Mouse (Mus musculus) kidney, embryonic 16.5 days (tissue): ENCODE data around the gene Prkar1b. TPM values are rescaled to one million over a fixed set of nuclear protein-coding genes. Genes with fewer than 3 reads are reported as not detected.

ENCODE experiments used
- ATAC-seq: fragments of 200-750 bp; cut with Nextera tagmentation; 2 replicates; pipeline ENCODE4 v1.8.0; 2017; ENCODE audit warnings: moderate TSS enrichment; ENCODE audit not compliant: low FRiP score, low TSS enrichment
- H3K27ac ChIP-seq: fragments of 300-500 bp; sonication (generic); 2 replicates; pipeline ENCODE4 v1.5.1; 2014; ENCODE audit warnings: low read length
- H3K27me3 ChIP-seq: fragments of 300-500 bp; sonication (generic); 2 replicates; pipeline ENCODE4 v1.6.1; 2014; ENCODE audit warnings: low read length, control low read depth, mixed read lengths; ENCODE audit not compliant: insufficient read depth
- H3K36me3 ChIP-seq: fragments of 300-500 bp; sonication (generic); 2 replicates; pipeline ENCODE4 v1.6.1; 2014; ENCODE audit warnings: low read length, control low read depth, mixed read lengths; ENCODE audit not compliant: insufficient read depth
- H3K4me1 ChIP-seq: fragments of 300-500 bp; sonication (generic); 2 replicates; pipeline ENCODE4 v1.6.1; 2014; ENCODE audit warnings: low read length, control low read depth, mixed read lengths; ENCODE audit not compliant: insufficient read depth
- H3K4me2 ChIP-seq: fragments of 300-500 bp; sonication (generic); replicated peaks from 2 replicates; pipeline ENCODE4 v1.6.1; 2014; ENCODE audit warnings: low read depth, low read length
- H3K4me3 ChIP-seq: fragments of 300-500 bp; sonication (generic); 2 replicates; pipeline ENCODE4 v1.5.1; 2014; ENCODE audit warnings: mild to moderate bottlenecking, low read length
- H3K9ac ChIP-seq: fragments of 300-500 bp; sonication (generic); replicated peaks from 2 replicates; pipeline ENCODE4 v1.6.1; 2014; ENCODE audit warnings: low read length
- H3K9me3 ChIP-seq: fragments of 300-500 bp; sonication (generic); 2 replicates; pipeline ENCODE4 v1.6.1; 2016; ENCODE audit warnings: low read length, control low read depth
- WGBS: fragments of 180-500 bp; shearing (Covaris S2); extraction: QIAGEN DNeasy Blood & Tissue Kit; methylation state at CpG from one replicate; pipeline ENCODE4 v1.1.7; 2014; 5-methylcytosine and 5-hydroxymethylcytosine counted together
- polyA plus RNA-seq: library from polyadenylated mRNA; unstranded; fragments of >200 nt; fragmentation: Nextera tagmentation; extraction: Ambion mirVana; gene quantifications from 2 replicates; pipeline ENCODE4 v1.2.1, GENCODE M21; 2015

Prkar1b gene
- polyA plus RNA-seq, 1 experiment from 2014 or later, result 24.6 TPM

DNA sequence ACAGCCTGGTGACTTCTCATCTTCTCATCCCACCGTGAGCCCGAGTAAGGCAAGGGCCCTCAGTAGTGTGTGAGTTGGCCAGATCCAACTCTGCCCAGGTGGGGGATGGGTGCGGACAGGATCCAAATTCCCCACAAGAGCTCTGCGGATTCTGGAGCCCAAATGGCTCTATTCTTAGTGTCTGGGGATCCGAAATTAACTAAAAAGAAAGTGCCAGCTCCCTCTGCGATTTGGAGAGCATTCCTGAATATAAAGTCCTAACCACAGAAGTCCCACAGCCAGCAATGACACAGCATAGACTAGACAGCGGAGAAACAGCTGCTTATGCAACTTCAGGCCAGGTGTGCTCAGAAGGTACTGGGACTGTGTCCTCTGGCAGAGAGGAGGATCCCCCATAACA lies 100.4 kb downstream of the Prkar1b start:
- H3K9ac ChIP-seq, result no peak overlapping the region
- H3K27me3 ChIP-seq, result no peaks in the 10 kb centered on the region
- no peaks in the 10 kb centered on the region for H3K36me3 ChIP-seq
- no peak overlapping the region for H3K27ac ChIP-seq
- no peak for ATAC-seq
- WGBS, result 81% methylated on average over 7 of the region's 7 CpGs
- H3K4me2 ChIP-seq, result no peak overlapping the region
- H3K4me1 ChIP-seq, result no peaks in the 10 kb centered on the region
- H3K4me3 ChIP-seq, result no peak overlapping the region
- H3K9me3 ChIP-seq, result no peaks in the 10 kb centered on the region

DNA sequence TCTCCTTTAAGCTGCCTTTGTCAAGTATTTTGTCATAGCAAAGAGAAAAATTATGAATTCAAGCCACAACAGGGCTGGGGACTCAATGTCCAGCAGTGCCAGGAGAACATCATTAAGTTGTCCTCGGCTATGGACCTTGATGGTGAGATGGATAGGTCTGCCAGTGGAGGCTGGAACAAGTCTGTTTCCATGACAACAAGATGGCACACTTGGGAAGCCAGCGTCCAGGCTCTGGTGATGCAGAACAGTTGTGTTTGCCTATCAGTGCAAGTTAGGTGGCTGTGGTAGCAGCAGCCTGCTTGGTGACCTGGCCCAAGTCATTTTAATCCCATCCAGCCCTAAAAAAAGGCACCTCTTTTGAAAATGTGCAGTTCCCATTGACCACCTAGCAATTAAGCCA lies 102.6 kb downstream of the Prkar1b start:
- H3K27me3 ChIP-seq, result no peaks in the 10 kb centered on the region
- no peaks in the 10 kb centered on the region for H3K4me1 ChIP-seq
- no peak overlapping the region for H3K4me2 ChIP-seq
- no peak overlapping the region for H3K4me3 ChIP-seq
- 37% methylated on average over 2 of the region's 2 CpGs for WGBS
- no peak overlapping the region for H3K27ac ChIP-seq
- no peak overlapping the region for H3K9ac ChIP-seq
- no peak for ATAC-seq
- H3K9me3 ChIP-seq, result no peaks in the 10 kb centered on the region
- no peaks in the 10 kb centered on the region for H3K36me3 ChIP-seq

DNA sequence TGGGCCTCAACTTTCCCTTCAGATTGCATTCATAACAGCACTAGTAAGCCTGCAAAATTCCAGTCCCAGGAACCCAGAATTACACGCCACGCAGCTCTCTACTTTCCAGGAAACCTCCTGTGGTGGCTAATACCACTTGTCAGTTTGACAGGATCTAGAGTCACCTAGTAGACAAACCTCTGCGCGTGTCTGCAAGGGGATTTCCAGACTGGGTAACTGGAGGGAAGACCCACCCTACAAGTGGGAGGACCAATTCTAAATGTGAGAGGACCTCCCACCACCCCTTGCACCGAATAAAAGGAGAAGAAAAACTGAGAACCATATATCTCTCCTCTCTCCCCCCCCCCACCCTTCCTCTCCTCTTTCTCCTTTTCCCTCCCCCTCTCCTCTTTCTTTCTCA lies 103.2 kb downstream of the Prkar1b start:
- H3K4me1 ChIP-seq, result no peaks in the 10 kb centered on the region
- no peak overlapping the region for H3K4me3 ChIP-seq
- no peak overlapping the region for H3K27ac ChIP-seq
- H3K27me3 ChIP-seq, result no peaks in the 10 kb centered on the region
- no peak for ATAC-seq
- no peak overlapping the region for H3K9ac ChIP-seq
- WGBS, result 59% methylated on average over 5 of the region's 5 CpGs
- no peak overlapping the region for H3K4me2 ChIP-seq
- H3K9me3 ChIP-seq, result no peaks in the 10 kb centered on the region
- no peaks in the 10 kb centered on the region for H3K36me3 ChIP-seq

DNA sequence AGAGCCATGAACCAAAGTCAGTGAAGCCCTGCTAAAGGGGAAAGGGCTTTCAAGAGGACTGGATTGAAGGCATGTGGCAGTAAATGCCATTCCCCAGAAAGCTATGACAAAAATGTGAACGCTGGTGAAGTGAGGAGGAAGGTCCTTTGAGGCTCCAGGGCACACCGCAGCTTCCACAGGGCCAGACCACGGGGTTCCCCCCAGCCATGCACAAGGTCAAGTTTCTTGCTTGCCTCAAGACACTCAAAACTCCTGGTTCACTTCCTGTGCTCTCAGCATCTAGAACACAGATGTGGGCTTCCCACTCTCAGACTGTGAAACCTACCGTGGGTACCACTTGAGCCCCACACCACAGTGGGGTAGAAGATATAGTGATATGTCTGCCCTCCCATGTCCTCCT lies 106.3 kb downstream of the Prkar1b start:
- H3K9me3 ChIP-seq, result no peaks in the 10 kb centered on the region
- H3K4me2 ChIP-seq, result no peak overlapping the region
- H3K27me3 ChIP-seq, result no peaks in the 10 kb centered on the region
- no peak for ATAC-seq
- WGBS, result 73% methylated on average over 4 of the region's 4 CpGs
- H3K4me1 ChIP-seq, result no peaks in the 10 kb centered on the region
- no peak overlapping the region for H3K4me3 ChIP-seq
- no peak overlapping the region for H3K9ac ChIP-seq
- H3K36me3 ChIP-seq, result no peaks in the 10 kb centered on the region
- H3K27ac ChIP-seq, result no peak overlapping the region

DNA sequence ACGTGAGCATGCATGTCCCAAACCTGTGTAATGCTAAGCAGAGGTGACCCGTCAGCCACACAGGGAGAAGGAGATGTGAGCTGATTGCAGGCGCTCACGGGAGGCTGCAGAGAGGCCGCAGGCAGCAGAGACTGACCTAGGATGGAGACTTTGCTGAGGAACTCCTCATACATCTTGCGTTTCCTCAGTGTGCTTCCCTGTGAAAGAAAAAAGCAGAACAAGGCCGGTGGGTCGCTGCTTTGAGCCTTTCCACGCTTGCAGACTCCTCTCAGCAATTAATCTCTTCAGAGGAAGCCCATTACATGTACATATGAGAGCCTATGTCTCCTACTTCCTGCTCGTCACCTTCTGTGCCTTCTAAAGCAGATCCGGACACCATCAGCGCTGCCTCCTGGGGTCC lies 107.5 kb downstream of the Prkar1b start:
- H3K4me1 ChIP-seq, result no peaks in the 10 kb centered on the region
- no peak overlapping the region for H3K4me3 ChIP-seq
- H3K9ac ChIP-seq, result no peak overlapping the region
- 63% methylated on average over 12 of the region's 12 CpGs for WGBS
- no peak overlapping the region for H3K27ac ChIP-seq
- no peaks in the 10 kb centered on the region for H3K36me3 ChIP-seq
- H3K9me3 ChIP-seq, result no peaks in the 10 kb centered on the region
- H3K4me2 ChIP-seq, result no peak overlapping the region
- no peaks in the 10 kb centered on the region for H3K27me3 ChIP-seq
- ATAC-seq, result no peak

DNA sequence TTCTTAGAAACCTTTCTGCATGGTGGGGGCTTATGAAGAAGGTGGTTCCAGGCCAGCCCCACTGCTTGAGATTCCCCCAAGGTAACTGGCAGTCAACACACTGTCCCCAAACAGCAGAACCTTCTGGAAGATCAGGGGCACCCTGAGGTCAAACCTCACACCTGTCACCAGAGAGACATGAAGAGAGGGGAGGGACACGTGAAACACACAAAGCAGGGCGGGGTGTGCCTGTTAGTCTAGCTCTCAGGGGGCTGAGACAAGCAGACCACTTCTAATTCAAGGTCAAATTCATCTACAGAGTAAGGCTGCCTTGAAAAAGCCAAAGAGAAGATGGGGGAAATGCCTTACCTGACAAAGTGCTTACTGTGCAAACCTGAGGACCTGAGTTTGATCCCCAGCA lies 114.6 kb downstream of the Prkar1b start:
- H3K27ac ChIP-seq, result peak overlapping the region; percentile 44; the same call in 1 of the 2 replicates
- H3K4me1 ChIP-seq, result peaks cover 24% of the 10 kb centered on the region
- WGBS, result 54% methylated on average over 2 of the region's 2 CpGs

DNA sequence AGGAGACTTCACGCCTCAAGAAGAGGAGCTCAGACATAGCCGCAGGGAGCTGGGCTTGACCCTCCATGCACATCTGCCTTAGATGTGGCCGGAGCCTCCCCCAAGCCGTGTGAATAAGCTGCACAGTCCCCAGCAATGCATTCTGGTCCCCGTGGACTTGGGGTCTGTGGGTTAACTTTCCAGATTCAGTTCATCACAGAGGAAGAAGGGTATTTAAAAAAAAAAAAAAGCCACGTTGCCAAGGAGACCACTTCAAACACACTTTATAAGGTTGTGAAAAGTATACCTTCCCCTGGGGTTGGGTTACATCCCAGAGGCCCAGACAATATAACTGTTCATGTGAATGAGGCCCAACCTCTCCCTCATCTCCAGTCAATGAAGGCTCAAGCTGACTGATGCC lies 115.1 kb downstream of the Prkar1b start:
- Histone ChIP-seq H3K36me3 (no peaks in the 10 kb centered on the region), H3K4me2 (no peak overlapping the region), H3K4me1 (peaks cover 24% of the 10 kb centered on the region), H3K27ac (peak overlapping the region; percentile 76), H3K27me3 (no peaks in the 10 kb centered on the region), H3K9ac (no peak overlapping the region), H3K9me3 (no peaks in the 10 kb centered on the region), H3K4me3 (no peak overlapping the region)
- peak; percentile 72; the same call in 1 of the 2 replicates for ATAC-seq
- WGBS, result 20% methylated on average over 6 of the region's 6 CpGs

More for the DNA sequence above, 114.6 kb downstream of the Prkar1b start:
- no peak for ATAC-seq
- no peaks in the 10 kb centered on the region for H3K9me3 ChIP-seq
- no peak overlapping the region for H3K9ac ChIP-seq
- no peaks in the 10 kb centered on the region for H3K36me3 ChIP-seq
- H3K4me2 ChIP-seq, result no peak overlapping the region
- no peak overlapping the region for H3K4me3 ChIP-seq
- H3K27me3 ChIP-seq, result no peaks in the 10 kb centered on the region

DNA sequence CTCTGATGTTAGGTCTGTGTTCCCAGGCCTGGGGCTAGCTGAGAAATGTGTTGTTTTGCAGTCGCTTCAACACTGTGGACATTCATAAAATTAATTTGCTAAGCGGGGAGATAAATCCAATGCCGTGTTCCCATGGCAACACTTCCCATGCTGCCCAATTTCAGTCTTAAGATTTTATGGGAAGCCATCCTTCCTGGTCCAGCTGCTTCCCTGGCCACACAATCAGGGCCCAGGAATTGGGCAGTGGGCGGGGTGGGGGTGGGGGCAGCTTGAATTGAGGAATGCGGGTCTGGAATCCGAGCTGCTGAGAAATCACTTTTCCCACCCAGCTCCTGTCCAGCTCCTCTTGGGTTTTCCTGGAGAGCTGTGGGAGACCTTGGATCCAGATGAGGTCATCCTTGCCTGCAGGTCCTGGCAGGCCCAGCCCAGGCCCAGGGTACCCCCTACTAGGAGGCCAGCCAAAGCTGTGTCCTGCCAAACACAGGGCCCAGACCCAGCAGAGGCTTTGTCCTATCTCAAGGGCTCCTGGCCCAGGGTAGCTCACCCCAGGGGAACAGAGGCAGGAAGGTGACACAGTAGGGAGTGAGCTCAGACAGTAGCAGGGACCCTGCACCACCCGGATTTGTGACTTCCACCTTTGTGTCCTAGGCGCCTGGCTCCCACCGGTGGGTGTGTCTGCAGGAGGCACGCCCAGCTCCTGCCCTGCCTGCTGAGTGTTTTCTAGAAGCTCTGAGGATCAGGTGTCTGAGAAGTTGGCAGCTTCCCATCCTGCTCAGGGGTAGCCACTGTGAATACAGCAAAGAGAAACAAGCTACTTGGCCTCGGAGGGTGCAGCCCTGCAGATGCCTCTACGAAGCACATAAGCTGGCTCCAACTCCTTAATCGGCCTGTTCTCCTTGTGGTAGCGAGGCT lies 116.1 kb downstream of the Prkar1b start:
- Histone ChIP-seq H3K27me3 (no peaks in the 10 kb centered on the region), H3K9me3 (no peaks in the 10 kb centered on the region), H3K9ac (peak overlapping the region; percentile 46; the same call in 1 of the 2 replicates), H3K36me3 (no peaks in the 10 kb centered on the region), H3K4me3 (no peak overlapping the region), H3K4me2 (no peak overlapping the region), H3K4me1 (peaks cover 24% of the 10 kb centered on the region), H3K27ac (peak overlapping the region; percentile 76)
- ATAC-seq, result peak; percentile 43
- WGBS, result 40% methylated on average over 14 of the region's 14 CpGs

DNA sequence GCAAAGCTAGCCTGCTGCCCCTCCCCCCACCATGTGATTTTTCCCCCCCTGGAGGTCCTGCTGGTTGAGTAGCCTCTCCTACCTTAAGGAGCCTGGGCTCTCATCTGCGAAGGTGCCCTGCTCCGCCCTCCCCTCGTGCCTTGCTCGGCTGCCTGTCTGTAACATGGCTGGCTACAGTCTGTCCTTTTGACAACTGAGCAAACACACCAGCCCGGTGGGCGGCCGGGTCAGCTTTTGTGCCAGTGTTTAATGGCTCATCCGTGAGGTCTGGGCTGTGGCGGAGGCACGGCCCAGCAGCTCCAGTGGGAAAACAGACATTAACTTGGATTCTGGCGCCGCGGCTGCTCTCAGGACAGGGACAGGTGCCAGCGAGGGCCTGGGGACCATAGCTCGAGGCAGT lies 122.2 kb downstream of the Prkar1b start:
- 23% methylated on average over 15 of the region's 15 CpGs for WGBS
- ATAC-seq, result peak; percentile 83
- H3K27ac ChIP-seq, result peak overlapping the region; percentile 84

DNA sequence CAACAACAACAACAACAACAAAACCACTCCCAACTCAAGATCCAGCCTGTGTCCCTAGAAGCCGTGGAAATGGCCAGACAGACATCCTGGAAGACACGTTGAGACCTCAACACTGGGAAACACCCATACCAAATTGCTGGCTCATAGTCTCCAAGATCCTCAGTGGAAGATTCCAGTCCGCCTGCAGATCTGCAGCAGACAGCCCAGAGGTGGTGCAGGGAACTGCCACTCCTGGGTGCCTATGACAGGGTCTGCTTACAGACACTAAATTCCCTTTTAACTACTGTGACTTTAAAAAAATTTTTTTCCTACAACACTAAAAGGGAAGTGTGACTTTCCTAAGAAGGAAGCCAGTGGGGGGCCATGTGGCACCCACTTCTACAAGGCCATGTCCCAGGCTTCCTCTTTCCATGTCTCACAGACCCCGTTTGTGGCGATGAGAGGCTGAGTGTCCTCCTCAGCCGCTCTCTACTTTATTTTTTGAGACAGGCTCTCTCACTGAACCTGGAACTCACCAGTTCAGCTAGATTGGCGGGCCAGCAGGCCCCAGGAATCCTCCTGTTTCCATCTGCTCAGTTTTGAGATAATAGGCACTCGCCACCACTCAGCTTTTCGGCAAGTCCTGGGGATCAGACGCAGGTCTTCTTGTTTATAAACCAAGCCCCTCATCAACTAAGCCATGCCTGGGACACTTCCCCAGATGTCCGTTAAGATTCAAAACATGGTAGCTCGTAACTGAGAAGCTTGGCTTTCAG lies 125.3 kb downstream of the Prkar1b start:
- Histone ChIP-seq H3K4me2 (no peak overlapping the region), H3K36me3 (no peaks in the 10 kb centered on the region), H3K9me3 (no peaks in the 10 kb centered on the region), H3K4me3 (no peak overlapping the region), H3K4me1 (peaks cover 25% of the 10 kb centered on the region), H3K9ac (no peak overlapping the region), H3K27ac (no peak overlapping the region), H3K27me3 (no peaks in the 10 kb centered on the region)
- WGBS, result 71% methylated on average over 12 of the region's 12 CpGs
- no peak for ATAC-seq

More for the DNA sequence above, 122.2 kb downstream of the Prkar1b start:
- H3K4me1 ChIP-seq, result peaks cover 18% of the 10 kb centered on the region
- no peaks in the 10 kb centered on the region for H3K36me3 ChIP-seq
- H3K9ac ChIP-seq, result no peak overlapping the region
- no peaks in the 10 kb centered on the region for H3K9me3 ChIP-seq
- no peak overlapping the region for H3K4me3 ChIP-seq
- no peaks in the 10 kb centered on the region for H3K27me3 ChIP-seq
- H3K4me2 ChIP-seq, result no peak overlapping the region
